Mouse (Mus musculus) G1E (cell line): Measurements from ENCODE around the gene Cend1. TPM values are rescaled to one million over a fixed set of nuclear protein-coding genes. Genes with fewer than 3 reads are reported as not detected.

ENCODE experiments used
- ATAC-seq: 2 replicates; pipeline ENCODE4 v1.8.0; 2016; ENCODE audit warnings: mild to moderate bottlenecking; ENCODE audit not compliant: insufficient number of reproducible peaks, poor library complexity, low FRiP score, severe bottlenecking; ENCODE audit errors: extremely low read depth
- DNase-seq: peaks from one replicate; pipeline ENCODE4 v3.0.0; 2012; ENCODE audit warnings: low spot score
- H3K27me3 ChIP-seq: 2 replicates; pipeline ENCODE4 v1.6.1; 2012; ENCODE audit warnings: mild to moderate bottlenecking, low read length, inconsistent platforms; ENCODE audit not compliant: insufficient read depth
- H3K36me3 ChIP-seq: replicated peaks from 2 replicates; pipeline ENCODE3; 2012; ENCODE audit warnings: mild to moderate bottlenecking, inconsistent platforms
- H3K4me1 ChIP-seq: 2 replicates; pipeline ENCODE4 v1.6.1; 2012; ENCODE audit warnings: low read depth, low read length, inconsistent platforms, mixed read lengths; ENCODE audit not compliant: insufficient read depth
- H3K4me3 ChIP-seq: 2 replicates; pipeline ENCODE4 v1.5.1; 2012; ENCODE audit warnings: low read depth, mild to moderate bottlenecking, inconsistent platforms, low read length, moderate library complexity, mixed read lengths
- H3K9me3 ChIP-seq: replicated peaks from 2 replicates; pipeline ENCODE4 v1.6.1; 2012; ENCODE audit warnings: inconsistent platforms
- CTCF ChIP-seq: IDR thresholded peaks from 2 replicates; pipeline ENCODE4 v1.5.1; 2012; ENCODE audit warnings: low read depth, low read length, inconsistent platforms, mixed read lengths
- GATA1 ChIP-seq: IDR thresholded peaks from 2 replicates; pipeline ENCODE4 v1.6.1; 2012; ENCODE audit warnings: borderline replicate concordance, low read length, inconsistent platforms, mixed read lengths
- GATA2 ChIP-seq: IDR thresholded peaks from 2 replicates; pipeline ENCODE4 v1.6.1; 2012; ENCODE audit warnings: low read depth, low read length, inconsistent platforms, borderline replicate concordance
- POLR2AphosphoS5 ChIP-seq: IDR thresholded peaks from 2 replicates; pipeline ENCODE4 v1.6.1; 2012; ENCODE audit warnings: low read depth, low read length, inconsistent platforms; ENCODE audit not compliant: insufficient replicate concordance
- TAL1 ChIP-seq: conservative IDR thresholded peaks from 2 replicates; pipeline ENCODE4 v1.6.1; 2012; ENCODE audit warnings: low read depth, low read length, inconsistent platforms, mixed read lengths
- polyA plus RNA-seq: library from polyadenylated mRNA; stranded (reverse); fragments of >175 nt; gene quantifications from 2 replicates; pipeline ENCODE4 v1.2.3, GENCODE M21; 2012
- total RNA-seq, 2 experiments: library from RNA; stranded (forward) in 1 of 2; stranded (reverse) in 1 of 2; fragments of 200-1000 nt in 1 of 2; fragments of >200 nt in 1 of 2; fragmentation: Nextera tagmentation in 1 of 2; gene quantifications; 2 replicates each; pipeline ENCODE4 v1.2.3; 2014 to 2017

Gene Cend1
- total and polyA plus RNA-seq, 3 experiments, result not detected

GRCm38 (mm10) chr7:141423811-141424210 is 5.5 kb downstream of the Cend1 start:
- ATAC-seq (no peak), DNase-seq (no peak)
- no peaks in the 10 kb centered on the region for H3K9me3 ChIP-seq
- H3K27me3 ChIP-seq, result peaks cover 52% of the 10 kb centered on the region
- no peaks in the 10 kb centered on the region for H3K36me3 ChIP-seq
- no peak for TF ChIP-seq TAL1
- peaks cover 32% of the 10 kb centered on the region for H3K4me1 ChIP-seq
- no peak overlapping the region for H3K4me3 ChIP-seq

GRCm38 (mm10) chr7:141420030-141420702 is 9.1 kb downstream of the Cend1 start:
- no peak overlapping the region for H3K4me3 ChIP-seq
- no peak for TF ChIP-seq POLR2AphosphoS5
- no peak for TF ChIP-seq GATA2
- no peak for TF ChIP-seq TAL1
- TF ChIP-seq GATA1, result no peak
- TF ChIP-seq CTCF, result no peak
- ATAC-seq (no peak), DNase-seq (no peak)
- H3K27me3 ChIP-seq, result peaks cover 32% of the 10 kb centered on the region
- H3K4me1 ChIP-seq, result peaks cover 20% of the 10 kb centered on the region
- no peaks in the 10 kb centered on the region for H3K36me3 ChIP-seq
- no peaks in the 10 kb centered on the region for H3K9me3 ChIP-seq

GRCm38 (mm10) chr7:141418970-141419369 is 10.3 kb downstream of the Cend1 start:
- H3K9me3 ChIP-seq, result no peaks in the 10 kb centered on the region
- no peak for ATAC-seq
- H3K27me3 ChIP-seq, result peaks cover 29% of the 10 kb centered on the region
- no peak for DNase-seq
- no peak overlapping the region for H3K4me3 ChIP-seq
- H3K4me1 ChIP-seq, result peaks cover 26% of the 10 kb centered on the region
- no peaks in the 10 kb centered on the region for H3K36me3 ChIP-seq
- TF ChIP-seq TAL1 (no peak), GATA2 (no peak), GATA1 (no peak), POLR2AphosphoS5 (no peak), CTCF (no peak)

GRCm38 (mm10) chr7:141417731-141418681 is 11.3 kb downstream of the Cend1 start:
- H3K4me3 ChIP-seq, result no peak overlapping the region
- no peak for ATAC-seq
- TF ChIP-seq TAL1 (no peak), CTCF (no peak), GATA1 (no peak), GATA2 (no peak), POLR2AphosphoS5 (no peak)

GRCm38 (mm10) chr7:141416144-141416841 is 13.0 kb downstream of the Cend1 start:
- ATAC-seq (no peak), DNase-seq (no peak)
- Histone ChIP-seq H3K36me3 (peaks cover 11% of the 10 kb centered on the region), H3K27me3 (peaks cover 15% of the 10 kb centered on the region), H3K9me3 (no peaks in the 10 kb centered on the region), H3K4me1 (peaks cover 43% of the 10 kb centered on the region), H3K4me3 (no peak overlapping the region)
- TF ChIP-seq GATA1 (no peak), POLR2AphosphoS5 (no peak), TAL1 (no peak), GATA2 (no peak), CTCF (no peak)

More at GRCm38 (mm10) chr7:141417731-141418681, 11.3 kb downstream of the Cend1 start:
- DNase-seq, result no peak
- Histone ChIP-seq H3K4me1 (peaks cover 32% of the 10 kb centered on the region), H3K27me3 (peaks cover 20% of the 10 kb centered on the region), H3K36me3 (no peaks in the 10 kb centered on the region), H3K9me3 (no peaks in the 10 kb centered on the region)

- H3K4me3 ChIP-seq, result peak within 1 kb of the TSS; percentile 79
- peak; percentile 88 for ATAC-seq
- H3K4me1 ChIP-seq, result peaks cover 51% of the 10 kb centered on the region
- peaks cover 10% of the 10 kb centered on the region for H3K27me3 ChIP-seq
- H3K9me3 ChIP-seq, result no peaks in the 10 kb centered on the region
- TF ChIP-seq POLR2AphosphoS5 (no peak), CTCF (no peak), TAL1 (no peak), GATA1 (no peak), GATA2 (no peak)
- peak; percentile 98 for DNase-seq
- H3K36me3 ChIP-seq, result peaks cover 34% of the 10 kb centered on the region
These were observed 15.3 kb downstream of the Cend1 start, which contains the start of gene Gatd1 for GRCm38 (mm10) chr7:141413809-141414584. Gene Gatd1 (minus strand): TSS chr7:141414136.
